Mouse (Mus musculus): ENCODE results near the gene Fam168a.

Fam168a gene

DNA sequence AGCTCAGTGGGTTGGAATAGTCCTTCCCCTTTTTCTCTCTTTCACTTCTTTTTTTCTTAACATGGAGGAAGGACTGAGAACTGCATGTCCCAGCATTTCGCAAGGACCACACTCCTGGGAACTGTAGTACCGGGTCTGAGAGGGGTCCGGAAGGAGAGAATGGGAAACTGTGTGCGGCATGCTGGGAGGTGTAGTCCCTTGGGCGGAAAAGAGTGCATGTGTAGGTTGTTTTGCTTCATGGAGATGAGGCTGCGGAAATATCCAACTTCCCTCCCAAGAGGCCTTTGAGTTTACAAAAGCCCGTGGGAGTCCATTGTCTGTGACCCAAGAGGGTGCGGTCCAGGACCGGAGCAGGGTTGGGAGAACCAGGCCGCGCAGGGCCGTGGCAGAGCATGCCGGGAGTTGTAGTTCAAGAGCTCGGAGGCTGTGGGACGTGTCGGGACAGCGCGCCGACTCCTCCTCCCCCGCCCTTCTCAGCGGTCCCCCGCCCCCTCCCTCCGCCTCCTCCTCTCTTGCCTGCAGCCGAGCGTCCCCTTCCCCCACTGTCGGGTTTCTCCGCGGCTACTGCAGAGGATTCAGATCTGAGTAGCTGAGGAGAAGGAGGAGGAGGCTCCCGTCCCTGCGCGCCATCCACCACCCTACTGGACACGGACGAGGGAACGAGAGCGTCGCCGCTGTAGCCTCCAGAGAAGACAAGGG is at the start of gene Fam168a:
Gene Fam168a (plus strand): TSS at position 493 of the 699 bp plus-strand sequence.
- DNase-seq (ENCODE audit: low spot score in 2 of 2), result peak; percentile 95

DNA sequence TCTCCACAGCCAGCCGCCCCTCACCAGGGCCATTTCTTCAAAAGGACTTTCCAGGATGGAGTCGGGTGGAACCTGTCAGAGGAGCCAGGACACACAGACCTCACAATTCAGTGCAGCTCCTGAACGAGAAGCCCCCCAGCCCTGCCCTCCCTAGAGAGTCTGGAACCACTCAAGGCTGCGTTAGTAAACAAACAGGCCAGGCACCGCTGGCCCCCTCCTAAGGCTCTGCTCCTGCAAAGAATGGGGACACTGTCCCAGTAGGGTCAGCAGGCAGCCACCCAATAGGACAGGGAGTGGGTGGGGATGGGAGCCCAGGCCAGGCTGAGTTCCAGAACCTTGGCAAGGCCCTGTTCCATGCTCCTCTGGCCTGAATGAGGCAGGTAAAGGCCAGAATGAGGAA is 49.7 kb upstream of the Fam168a start:
- DNase-seq (ENCODE audit: low spot score in 2 of 2), result no peak

DNA sequence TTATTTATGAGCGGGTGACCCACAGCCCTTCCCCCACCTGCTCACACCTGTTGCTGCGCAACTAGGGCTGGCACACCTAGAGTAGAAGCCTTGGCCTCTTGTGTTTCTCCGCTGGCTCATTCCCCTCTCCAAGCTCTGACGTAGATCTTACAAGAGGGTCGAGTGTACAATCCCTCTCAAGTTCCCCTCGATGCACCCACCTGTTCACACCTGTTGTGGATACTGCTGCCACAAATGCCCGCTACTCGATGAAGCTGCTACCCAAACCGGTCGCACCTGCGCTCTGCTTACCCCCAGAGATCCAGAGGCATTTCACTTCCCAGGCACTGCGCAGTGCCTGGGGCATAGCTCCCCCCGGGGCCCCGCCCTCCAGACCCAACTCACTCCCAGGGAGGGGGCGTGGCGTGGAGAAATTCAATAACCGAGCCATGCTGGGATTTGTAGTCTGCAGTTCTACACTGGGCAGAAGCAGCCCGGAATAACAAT is 48.3 kb upstream of the Fam168a start:
- DNase-seq (ENCODE audit: low spot score in 2 of 2), result no peak

DNA sequence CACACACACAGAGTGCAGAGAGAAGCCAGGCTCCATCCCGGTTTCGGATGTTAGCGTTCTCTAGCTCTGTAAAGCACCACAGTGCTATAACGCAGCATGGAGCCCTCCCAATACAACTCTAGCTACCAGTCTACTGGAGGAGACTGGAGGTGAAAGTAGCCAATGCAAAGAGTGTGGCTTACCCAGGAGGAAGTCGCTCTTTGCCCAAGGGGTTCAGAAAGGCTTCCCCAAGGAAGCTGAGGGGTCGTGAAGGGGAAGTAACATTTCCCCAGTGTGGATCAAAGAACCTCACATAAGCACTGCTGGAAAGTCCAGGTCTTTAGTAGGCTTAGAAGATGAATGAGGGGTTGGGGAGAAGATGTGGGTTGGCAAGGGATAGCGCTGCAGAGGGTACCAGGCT is 45.2 kb upstream of the Fam168a start:
- no peak for DNase-seq (ENCODE audit: low spot score in 2 of 2)

DNA sequence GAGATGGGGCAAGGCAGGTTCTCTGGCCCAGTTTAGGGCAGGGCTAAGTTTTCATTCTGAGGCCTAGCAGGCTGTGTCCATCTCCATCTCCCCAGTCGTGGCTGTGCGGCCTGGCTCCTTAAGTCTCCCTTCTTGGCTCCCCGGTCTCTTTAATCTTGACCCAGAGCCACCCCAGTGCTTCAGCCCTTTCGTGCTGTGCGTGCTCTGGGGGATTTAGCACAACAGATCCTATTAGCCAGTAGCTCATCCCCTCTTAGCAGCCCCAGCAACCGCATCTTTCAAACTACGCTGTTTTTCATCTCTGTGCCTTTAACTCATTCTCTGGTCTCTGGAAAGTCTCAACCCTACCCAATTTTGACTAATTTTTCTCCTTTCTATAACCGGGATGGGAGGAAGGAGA is 44.2 kb upstream of the Fam168a start, which contains the start of gene Plekhb1:
Gene Plekhb1 (minus strand): TSS at position 184 of the 400 bp plus-strand sequence.
- DNase-seq (ENCODE audit: low spot score in 2 of 2), result no peak

DNA sequence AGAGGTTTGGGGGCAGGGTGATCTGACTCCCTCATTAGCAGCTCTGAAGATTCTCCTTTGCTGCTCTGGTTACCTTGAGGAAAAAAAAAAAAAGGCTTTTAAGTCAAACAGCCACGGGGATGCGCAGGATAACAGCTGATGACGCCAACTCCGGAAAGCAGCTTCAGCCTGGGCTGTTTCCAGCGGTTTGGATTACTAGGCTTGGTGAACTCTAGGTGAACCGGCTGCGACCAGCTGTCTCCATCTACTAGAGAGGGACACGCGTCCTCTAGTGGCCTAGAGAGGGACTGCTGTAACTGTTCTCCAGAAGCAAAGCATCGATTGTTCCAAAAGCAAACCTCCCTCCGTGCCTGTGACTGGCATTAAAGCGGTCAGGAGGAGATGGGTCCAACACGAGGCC is 43.2 kb upstream of the Fam168a start:
- peak; percentile 75 to 79 for DNase-seq (ENCODE audit: low spot score in 2 of 2)

DNA sequence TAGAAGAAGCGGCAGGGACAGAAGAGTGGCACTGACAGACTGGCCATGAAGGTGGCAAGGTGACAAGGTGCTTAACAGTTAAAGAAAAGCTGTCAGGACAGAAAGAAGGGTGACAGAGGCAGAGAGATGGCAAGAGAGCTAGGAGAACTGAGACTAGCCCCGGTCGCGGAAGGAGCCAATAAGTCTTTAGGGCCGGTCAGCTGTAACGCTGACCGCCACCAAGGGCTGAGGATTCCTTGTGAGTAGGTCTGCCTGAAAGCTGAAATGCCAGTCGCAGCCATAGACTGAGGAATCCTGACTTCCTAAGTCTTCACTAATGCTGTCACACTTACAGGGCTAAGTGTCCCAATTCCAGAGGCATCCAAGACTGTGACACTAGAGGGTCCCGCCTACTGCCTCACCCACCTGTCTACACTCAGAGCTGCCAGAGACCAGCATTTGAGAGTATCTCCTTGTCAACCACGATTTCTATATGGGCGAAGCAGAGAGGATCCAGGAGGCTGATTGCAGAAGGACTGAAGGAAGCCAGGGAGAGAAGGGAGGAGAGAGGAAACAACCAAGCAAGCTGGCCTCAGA is 42.6 kb upstream of the Fam168a start:
- no peak for DNase-seq (ENCODE audit: low spot score in 2 of 2)

DNA sequence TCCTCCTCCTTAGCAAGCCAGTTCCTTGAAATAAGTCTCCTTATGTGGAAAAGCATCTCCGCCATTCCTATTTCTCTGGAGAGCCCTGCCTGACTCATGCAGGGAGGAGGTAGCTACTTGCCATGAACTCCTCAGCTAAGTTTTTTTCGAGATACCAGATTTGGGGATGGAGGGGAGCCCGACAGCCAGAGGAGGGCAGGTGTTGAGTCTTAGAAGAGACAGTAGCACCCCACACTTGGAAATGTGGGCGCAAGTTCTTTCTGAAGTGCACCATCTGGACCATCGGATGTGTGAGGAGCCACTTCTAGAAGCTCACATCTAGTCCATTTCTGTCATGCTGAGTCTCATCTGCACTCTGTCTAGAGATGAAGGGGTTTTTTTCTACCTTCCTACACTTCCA is 35.8 kb upstream of the Fam168a start:
- peak; percentile 57 to 75 for DNase-seq (ENCODE audit: low spot score in 2 of 2)

DNA sequence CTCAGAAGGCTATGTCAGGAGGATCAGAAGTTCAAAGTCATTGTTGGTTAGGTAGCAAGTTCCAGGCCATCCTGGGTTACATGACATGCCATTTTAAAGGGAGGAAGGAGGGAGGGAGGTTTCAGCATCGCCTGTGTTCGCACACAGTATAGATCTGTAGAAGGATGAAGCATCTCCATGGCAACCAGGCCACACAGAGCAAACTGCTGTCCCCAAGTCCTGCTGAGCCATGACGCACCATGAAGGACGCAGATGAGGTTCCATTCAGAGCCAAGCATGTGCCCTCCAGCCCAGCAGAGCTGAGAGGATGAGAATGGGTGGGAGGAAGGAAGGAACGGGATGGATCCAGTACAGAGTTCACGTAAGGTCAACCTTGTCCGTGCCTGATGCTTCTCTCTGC is 33.0 kb upstream of the Fam168a start:
- no peak for DNase-seq (ENCODE audit: low spot score in 2 of 2)

DNA sequence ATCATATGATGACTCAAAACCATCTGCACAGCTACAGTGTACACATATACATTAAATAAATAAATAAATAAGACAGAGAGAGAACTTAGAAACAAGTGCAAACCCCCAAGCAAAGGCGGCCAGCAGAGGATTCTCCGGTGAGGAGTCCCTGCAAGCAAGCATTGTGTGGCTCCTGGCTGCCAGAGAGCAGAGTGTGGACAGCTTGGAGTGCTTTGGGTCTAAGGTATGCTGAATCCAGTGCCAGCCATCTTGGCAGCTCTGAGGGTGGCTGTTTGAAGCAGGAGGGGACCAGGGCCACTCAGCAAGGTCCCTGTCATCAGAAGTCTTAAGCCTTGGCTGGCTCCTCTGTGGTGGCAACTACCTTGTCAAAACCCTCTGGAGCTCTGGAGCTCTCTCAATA is 31.5 kb upstream of the Fam168a start:
- no peak for DNase-seq (ENCODE audit: low spot score in 2 of 2)

DNA sequence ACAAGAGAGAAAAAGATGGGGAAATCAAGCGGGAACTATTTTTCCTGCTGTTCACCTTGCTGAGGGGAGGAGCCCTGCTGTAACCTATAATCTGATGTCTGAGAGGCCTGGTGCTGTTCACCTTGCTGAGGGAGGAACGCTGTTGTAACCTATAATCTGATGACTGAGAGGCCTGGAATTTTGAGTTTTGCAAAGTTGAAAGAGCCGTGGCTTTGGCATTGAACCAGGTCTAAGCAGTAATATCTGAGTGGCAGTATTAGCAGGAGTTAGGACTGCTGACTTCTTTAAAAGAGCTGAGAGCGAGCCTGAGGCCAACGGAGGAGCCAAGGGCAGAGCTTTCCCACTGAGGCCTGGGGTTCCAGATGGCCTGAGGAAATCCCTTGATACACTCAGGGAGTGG is 28.4 kb upstream of the Fam168a start:
- DNase-seq (ENCODE audit: low spot score in 2 of 2), result no peak

DNA sequence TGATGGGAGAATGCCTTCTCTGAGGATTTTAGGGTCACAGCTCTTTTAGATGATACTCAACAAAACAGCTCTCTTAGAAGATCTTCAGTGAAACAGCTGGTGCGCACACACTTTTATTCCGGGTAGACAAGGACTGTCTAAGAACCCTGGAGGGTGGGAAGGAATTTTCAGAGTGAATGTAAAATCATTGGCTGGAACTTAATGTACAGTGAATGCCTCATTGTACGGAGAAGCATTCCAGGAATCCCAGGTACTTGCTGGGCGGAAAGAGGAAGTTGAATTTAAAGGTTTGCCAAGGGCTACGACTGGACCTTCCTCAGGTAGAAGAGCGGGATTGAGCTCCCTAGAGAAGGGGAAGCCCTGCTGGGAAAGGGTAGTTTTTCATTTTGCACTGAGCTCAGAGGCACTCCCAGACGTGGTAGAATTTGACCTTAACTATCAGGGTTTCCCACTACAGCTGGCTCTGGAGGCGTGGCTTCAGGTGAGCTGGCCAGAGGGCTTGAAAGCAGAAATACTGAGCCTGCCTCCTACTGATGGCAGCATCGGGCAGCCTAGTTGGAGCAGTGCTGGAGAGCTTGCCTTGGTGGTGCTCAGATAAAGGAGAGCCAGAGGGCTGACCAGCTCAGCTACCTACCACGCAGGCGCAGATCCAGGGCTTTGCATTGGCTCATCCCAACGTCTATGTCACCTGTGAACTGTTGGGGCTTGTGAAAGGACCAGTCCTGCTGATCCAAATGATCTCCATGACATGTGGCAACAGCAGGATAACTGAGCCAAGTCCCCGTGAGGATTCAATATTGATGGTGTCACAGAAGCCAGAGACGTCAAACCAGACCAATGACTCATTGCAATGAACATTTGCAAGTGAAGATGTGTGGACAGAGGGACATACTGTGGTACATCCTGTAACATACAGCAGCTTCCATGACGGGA is 27.2 kb upstream of the Fam168a start:
- DNase-seq (ENCODE audit: low spot score in 2 of 2), result no peak

DNA sequence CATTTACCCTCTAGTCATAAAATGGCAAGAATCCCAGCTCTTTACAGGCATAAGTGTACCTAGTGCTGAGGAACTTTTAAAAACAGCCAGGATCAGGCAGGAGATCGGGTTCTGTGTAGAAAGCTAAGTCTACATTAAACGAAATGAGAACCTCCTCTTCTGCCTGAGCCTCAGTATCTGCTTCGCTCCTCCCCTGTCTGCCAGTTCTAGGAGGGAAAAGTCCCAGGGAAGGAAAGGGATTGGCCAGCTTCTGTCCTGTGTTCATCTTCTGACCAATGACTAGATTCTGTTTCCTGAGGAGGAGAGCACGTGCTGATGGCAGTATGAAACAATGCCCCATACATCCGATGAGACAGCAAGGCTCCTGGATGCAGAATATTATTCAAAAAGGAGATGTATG is 25.3 kb upstream of the Fam168a start:
- DNase-seq (ENCODE audit: low spot score in 2 of 2), result no peak

DNA sequence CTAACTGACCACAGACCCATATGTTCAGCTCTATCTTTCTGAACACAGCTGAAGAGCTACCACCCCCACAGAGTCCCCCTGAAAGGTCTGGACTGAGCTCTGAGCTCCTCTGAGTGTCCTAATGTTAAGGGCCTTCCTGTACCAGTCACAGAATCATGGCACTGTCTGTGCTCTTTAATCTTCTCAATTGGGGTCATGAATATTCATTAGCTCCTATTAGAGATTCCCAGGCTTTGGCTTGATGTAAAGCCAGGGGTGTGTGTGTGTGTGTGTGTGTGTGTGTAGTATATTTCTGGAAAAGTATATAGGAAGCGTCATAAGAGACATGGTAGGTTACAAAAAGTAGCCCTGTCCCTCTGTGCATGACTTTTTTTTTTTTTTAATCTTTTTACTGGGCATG is 23.2 kb upstream of the Fam168a start:
- DNase-seq (ENCODE audit: low spot score in 2 of 2), result no peak

DNA sequence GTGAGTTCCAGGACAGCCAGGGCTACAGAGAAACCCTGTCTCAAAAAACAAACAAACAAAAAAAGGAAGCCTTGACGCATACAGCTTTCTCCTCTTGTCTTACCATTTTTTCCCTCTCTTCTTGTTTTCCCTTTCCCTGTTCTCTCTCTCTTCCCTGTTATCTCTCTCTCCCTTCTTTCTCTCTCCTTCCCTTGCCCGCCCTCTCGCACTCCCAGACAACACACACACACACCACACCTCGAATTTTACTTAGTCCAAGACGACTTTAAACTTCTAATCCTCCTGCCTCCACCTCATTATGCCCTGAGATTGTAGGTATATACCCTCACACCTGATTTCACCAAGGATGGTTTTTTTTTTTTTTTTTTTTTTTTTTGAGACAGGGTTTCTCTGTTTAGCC is 22.4 kb upstream of the Fam168a start:
- DNase-seq (ENCODE audit: low spot score in 2 of 2), result no peak

DNA sequence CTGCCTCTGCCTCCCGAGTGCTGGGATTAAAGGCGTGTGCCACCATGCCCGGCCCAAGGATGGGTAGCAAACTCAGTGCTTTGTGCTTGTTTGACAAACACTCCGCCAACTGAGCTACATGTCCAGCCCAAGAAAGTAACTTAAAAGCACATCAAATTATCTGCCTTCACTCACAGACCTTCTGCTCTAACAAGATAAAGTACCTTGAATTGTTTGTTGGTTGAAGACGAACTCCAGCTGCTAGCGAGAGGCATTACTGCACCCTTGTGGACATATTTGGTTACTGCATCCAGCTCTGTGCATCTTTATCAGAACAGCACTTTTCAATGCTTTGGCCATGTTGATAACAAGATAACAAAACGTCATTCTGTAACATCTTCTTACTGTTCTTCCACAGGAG is 21.9 kb upstream of the Fam168a start:
- peak in 1 of 2 experiments; percentile 40 for DNase-seq (ENCODE audit: low spot score in 2 of 2)

DNA sequence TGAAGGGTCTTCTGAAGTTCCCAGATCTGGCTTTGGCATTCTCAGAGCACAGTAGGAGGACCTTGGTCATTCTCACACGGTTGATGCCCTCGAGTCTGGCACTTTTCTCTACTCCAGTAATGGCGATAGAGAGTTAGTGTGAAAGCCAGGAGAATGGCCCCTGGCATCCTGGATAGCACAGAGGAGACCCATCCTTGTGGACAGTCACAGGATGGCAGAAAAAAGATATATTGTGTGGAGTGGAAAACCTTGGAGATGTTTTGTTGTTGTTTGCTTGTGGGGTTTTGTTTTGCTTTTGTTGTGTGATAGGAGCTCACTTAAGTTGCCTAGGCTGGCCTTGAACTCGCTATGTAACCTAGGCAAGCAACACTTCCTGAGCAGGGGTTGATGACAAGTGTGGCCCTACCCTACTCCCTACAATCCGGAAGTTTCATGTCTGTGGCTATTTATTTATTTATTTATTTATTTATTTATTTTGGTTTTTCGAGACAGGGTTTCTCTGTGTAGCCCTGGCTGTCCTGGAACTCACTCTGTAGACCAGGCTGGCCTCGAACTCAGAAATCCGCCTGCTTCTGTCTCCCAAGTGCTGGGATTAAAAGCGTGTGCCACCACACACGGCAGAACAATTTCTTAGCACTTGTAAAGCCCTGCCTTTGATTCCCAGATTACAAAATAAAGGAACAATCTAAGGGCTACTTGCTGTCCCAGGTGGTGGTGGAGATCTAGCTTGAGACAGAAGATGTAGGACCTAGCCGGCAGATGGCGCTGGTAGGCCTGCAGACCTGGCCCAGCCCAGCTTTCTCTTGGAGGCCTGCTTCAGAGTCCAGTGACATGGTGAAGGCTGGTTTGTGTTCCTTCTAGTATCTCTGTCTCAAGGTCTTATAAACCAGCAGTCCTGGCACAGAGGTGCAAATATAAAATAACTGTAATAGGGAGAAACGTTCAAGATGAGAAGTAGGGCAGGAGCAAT is 21.1 kb upstream of the Fam168a start:
- DNase-seq (ENCODE audit: low spot score in 2 of 2), result no peak

DNA sequence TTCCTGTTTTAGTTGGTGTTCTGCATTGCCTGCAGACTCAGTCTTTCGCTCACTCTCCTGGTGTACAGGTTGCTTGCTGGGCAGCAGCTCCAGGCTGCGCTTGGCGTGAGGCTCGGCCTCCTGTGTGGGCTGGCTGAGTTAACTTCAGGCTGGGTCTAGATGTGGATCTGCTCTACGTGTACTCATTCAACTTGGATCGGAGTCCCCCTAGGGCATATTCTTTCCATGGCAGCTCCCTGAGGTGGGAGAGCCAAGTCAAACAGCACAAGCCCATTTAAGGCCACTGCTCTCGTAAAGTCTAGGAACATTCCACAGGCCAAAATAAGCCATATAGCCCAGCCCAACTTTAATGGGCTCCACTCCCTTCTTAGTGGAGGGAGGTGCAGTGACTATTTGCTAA is 18.0 kb upstream of the Fam168a start:
- DNase-seq (ENCODE audit: low spot score in 2 of 2), result no peak

DNA sequence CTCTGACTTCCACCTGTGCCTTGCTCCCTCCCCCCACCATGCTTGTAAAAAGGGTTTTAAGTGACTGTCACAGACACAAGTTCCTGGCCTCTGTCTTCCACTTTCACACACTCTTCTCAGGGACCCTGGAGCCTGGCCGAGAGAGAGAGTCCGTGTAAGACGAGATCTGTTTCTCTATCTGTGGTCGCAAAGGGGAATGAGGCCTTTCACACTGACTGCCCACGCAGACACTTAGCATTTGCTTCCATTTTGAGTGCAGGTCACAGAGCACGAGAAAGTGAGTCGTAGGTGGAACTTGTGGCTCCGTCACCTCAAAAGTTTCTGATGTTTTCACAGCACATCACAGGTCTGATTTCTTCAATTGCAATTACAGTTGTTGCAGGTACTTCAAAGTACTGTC is 13.2 kb upstream of the Fam168a start:
- DNase-seq (ENCODE audit: low spot score in 2 of 2), result no peak

DNA sequence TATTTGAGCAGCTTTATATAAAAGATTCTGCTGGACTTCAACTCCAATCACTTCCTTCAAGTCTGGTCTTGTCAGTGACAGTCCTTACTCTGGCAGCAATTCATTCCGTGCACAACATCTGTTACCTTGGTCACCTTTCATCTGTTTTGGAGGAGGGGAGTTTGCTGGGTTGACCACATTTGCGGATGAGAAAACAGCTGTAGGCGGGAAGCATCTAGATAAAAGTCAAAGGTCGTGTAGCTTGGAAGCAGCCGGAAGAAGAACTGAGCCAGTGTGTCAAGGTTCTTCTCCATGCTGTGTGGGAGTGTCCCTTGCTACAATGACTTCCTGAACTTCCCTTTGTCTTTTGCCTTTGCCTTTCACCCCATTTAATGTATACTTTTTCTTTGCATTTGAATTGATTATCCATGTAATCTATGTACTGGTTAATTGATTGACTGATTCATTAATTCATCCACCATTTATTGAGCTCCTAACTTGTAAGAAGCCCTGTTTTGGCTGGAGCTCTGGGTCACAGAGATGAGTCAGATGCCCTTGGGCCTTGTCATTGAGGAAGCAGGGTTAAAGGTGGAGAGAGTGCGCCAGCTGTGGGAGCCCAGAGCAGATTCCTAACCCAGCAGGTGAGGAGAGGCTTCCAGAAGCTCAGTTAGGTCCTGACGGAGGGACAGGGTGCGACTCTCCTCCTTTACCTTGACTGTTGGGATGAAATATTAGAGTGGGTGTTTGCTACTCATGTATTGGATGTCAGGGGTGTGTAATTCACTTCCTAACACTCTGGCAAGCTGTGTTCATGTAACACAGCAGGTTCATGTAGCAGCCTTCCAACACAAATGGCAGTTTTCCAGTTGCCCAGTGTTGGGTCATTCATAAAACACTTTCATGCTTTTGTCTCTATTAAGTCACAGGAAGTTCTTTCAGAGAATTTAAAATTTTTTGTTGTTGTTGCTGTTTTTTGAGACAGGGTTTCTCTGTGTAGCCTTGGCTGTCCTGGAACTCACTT is 6.4 kb upstream of the Fam168a start:
- no peak for DNase-seq (ENCODE audit: low spot score in 2 of 2)

All from right cerebral cortex, postnatal 36 days (tissue).